Mouse (Mus musculus) CH12.LX (cell line): Measurements from ENCODE around the gene Ppt2.

Experiments used
- CTCF ChIP-seq, 2 experiments: IDR thresholded peaks in 1 of 2; conservative IDR thresholded peaks in 1 of 2; 2 replicates each; pipeline ENCODE4 v1.5.1; 2011 to 2012; ENCODE audit warnings: low read depth in 2 of 2, low read length in 2 of 2, improper control_type of control experiment in 1 of 2, inconsistent platforms in 1 of 2, mild to moderate bottlenecking in 1 of 2, moderate library complexity in 1 of 2
- MXI1 ChIP-seq: IDR thresholded peaks from 2 replicates; pipeline ENCODE4 v1.6.1; 2011; ENCODE audit warnings: mild to moderate bottlenecking, low read depth, low read length, improper control_type of control experiment
- POLR2A ChIP-seq: IDR thresholded peaks from 2 replicates; pipeline ENCODE4 v1.6.1; 2011; ENCODE audit warnings: low read depth, mild to moderate bottlenecking, improper control_type of control experiment, low read length
- TCF12 ChIP-seq: IDR thresholded peaks from 2 replicates; pipeline ENCODE4 v1.6.1; 2014; ENCODE audit warnings: low read depth, mild to moderate bottlenecking, inconsistent platforms, low read length, improper control_type of control experiment
- USF1 ChIP-seq: IDR thresholded peaks from 2 replicates; pipeline ENCODE4 v1.6.1; 2014; ENCODE audit warnings: low read depth, mild to moderate bottlenecking, inconsistent platforms, low read length, improper control_type of control experiment

GRCm38 (mm10) chr17:34673139-34673538, 44.8 kb upstream of the Ppt2 start:
- no peak for TF ChIP-seq CTCF (conservative IDR thresholded peaks at IDR 0.05 in 1 of 2, IDR thresholded peaks at IDR 0.05 in 1 of 2; ENCODE audit: low read depth in 2 of 2, low read length in 2 of 2)
- TF ChIP-seq POLR2A = no peak
- no peak for TF ChIP-seq MXI1
- TF ChIP-seq USF1 = no peak
- no peak for TF ChIP-seq TCF12
